Mouse (Mus musculus): ENCODE data around the gene Defb19. TPM values are rescaled to one million over a fixed set of nuclear protein-coding genes. Genes with fewer than 3 reads are reported as not detected.

Gene Defb19
- polyA plus RNA-seq, 1 experiment from 2014 or later: 120 TPM

- no peak overlapping the region for H3K27ac ChIP-seq
- no peaks in the 10 kb centered on the region for H3K9me3 ChIP-seq (replicated peaks; ENCODE audit: low read length)
- ATAC-seq (replicated peaks; ENCODE audit: low FRiP score, low read depth) (peak; percentile 69), DNase-seq (ENCODE audit: low spot score) (peak; percentile 96)
- H3K9ac ChIP-seq (ENCODE audit: low read depth, low read length): no peak overlapping the region
- H3K4me3 ChIP-seq (replicated peaks; ENCODE audit: low read depth, low read length): no peak overlapping the region
- WGBS: 6% methylated on average over 7 of the region's 7 CpGs
- H3K4me2 ChIP-seq (ENCODE audit: low read length): no peak overlapping the region
- peak; percentile 97 for TF ChIP-seq CTCF (IDR thresholded peaks at IDR 0.05; ENCODE audit: low read depth)
- no peaks in the 10 kb centered on the region for H3K4me1 ChIP-seq (replicated peaks; ENCODE audit: insufficient read depth, low read length)
- H3K36me3 ChIP-seq (ENCODE audit: insufficient read depth, low read length): no peaks in the 10 kb centered on the region
- no peaks in the 10 kb centered on the region for H3K27me3 ChIP-seq (ENCODE audit: insufficient read depth, low read length)
Measured at GRCm38 (mm10) chr2:152615563-152615962, 35.5 kb upstream of the Defb19 start.

GRCm38 (mm10) chr2:152612193-152612592, 32.1 kb upstream of the Defb19 start:
- H3K27me3 ChIP-seq (ENCODE audit: insufficient read depth, low read length): no peaks in the 10 kb centered on the region
- no peak overlapping the region for H3K4me2 ChIP-seq (ENCODE audit: low read length)
- no peaks in the 10 kb centered on the region for H3K36me3 ChIP-seq (ENCODE audit: insufficient read depth, low read length)
- peaks cover 1% of the 10 kb centered on the region; the same call in 1 of the 2 replicates for H3K4me1 ChIP-seq (replicated peaks; ENCODE audit: insufficient read depth, low read length)
- WGBS: 45% methylated on average over 8 of the region's 8 CpGs
- TF ChIP-seq CTCF (IDR thresholded peaks at IDR 0.05; ENCODE audit: low read depth): no peak
- DNase-seq (ENCODE audit: low spot score) (no peak), ATAC-seq (replicated peaks; ENCODE audit: low FRiP score, low read depth) (no peak)
- no peaks in the 10 kb centered on the region for H3K9me3 ChIP-seq (replicated peaks; ENCODE audit: low read length)
- no peak overlapping the region for H3K9ac ChIP-seq (ENCODE audit: low read depth, low read length)
- no peak overlapping the region for H3K27ac ChIP-seq
- H3K4me3 ChIP-seq (replicated peaks; ENCODE audit: low read depth, low read length): no peak overlapping the region

GRCm38 (mm10) chr2:152608719-152609118, 28.6 kb upstream of the Defb19 start:
- Histone ChIP-seq H3K27ac (no peak overlapping the region), H3K4me2 (ENCODE audit: low read length) (no peak overlapping the region), H3K9ac (ENCODE audit: low read depth, low read length) (no peak overlapping the region), H3K36me3 (ENCODE audit: insufficient read depth, low read length) (no peaks in the 10 kb centered on the region), H3K4me3 (replicated peaks; ENCODE audit: low read depth, low read length) (no peak overlapping the region), H3K27me3 (ENCODE audit: insufficient read depth, low read length) (no peaks in the 10 kb centered on the region), H3K9me3 (replicated peaks; ENCODE audit: low read length) (no peaks in the 10 kb centered on the region), H3K4me1 (replicated peaks; ENCODE audit: insufficient read depth, low read length) (peaks cover 10% of the 10 kb centered on the region; the same call in 1 of the 2 replicates)
- WGBS: 81% methylated on average over 1 of the region's 1 CpGs
- TF ChIP-seq CTCF (IDR thresholded peaks at IDR 0.05; ENCODE audit: low read depth): peak; percentile 40; the same call in 1 of the 2 replicates
- ATAC-seq (replicated peaks; ENCODE audit: low FRiP score, low read depth): no peak
- no peak for DNase-seq (ENCODE audit: low spot score)

- Histone ChIP-seq H3K27me3 (ENCODE audit: insufficient read depth, low read length) (no peaks in the 10 kb centered on the region), H3K4me1 (replicated peaks; ENCODE audit: insufficient read depth, low read length) (peaks cover 10% of the 10 kb centered on the region; the same call in 1 of the 2 replicates), H3K4me3 (replicated peaks; ENCODE audit: low read depth, low read length) (no peak overlapping the region), H3K36me3 (ENCODE audit: insufficient read depth, low read length) (no peaks in the 10 kb centered on the region), H3K9ac (ENCODE audit: low read depth, low read length) (no peak overlapping the region), H3K4me2 (ENCODE audit: low read length) (no peak overlapping the region), H3K9me3 (replicated peaks; ENCODE audit: low read length) (no peaks in the 10 kb centered on the region), H3K27ac (peak overlapping the region; percentile 60; the same call in 1 of the 2 replicates)
- 9% methylated on average over 6 of the region's 6 CpGs for WGBS
- ATAC-seq (replicated peaks; ENCODE audit: low FRiP score, low read depth) (no peak; the same call in 1 of the 2 replicates), DNase-seq (ENCODE audit: low spot score) (peak; percentile 84)
- no peak for TF ChIP-seq CTCF (IDR thresholded peaks at IDR 0.05; ENCODE audit: low read depth)
Measured at GRCm38 (mm10) chr2:152607746-152608145, 27.6 kb upstream of the Defb19 start.

- no peak within 1 kb of the TSS for H3K27ac ChIP-seq
- no peaks in the 10 kb centered on the region for H3K9me3 ChIP-seq (replicated peaks; ENCODE audit: low read length)
- peak; percentile 61 for TF ChIP-seq CTCF (IDR thresholded peaks at IDR 0.05; ENCODE audit: low read depth)
- 83% methylated on average over 15 of the region's 15 CpGs for WGBS
- H3K36me3 ChIP-seq (ENCODE audit: insufficient read depth, low read length): no peaks in the 10 kb centered on the region
- no peak within 1 kb of the TSS for H3K9ac ChIP-seq (ENCODE audit: low read depth, low read length)
- no peak for DNase-seq (ENCODE audit: low spot score)
- no peak within 1 kb of the TSS for H3K4me3 ChIP-seq (replicated peaks; ENCODE audit: low read depth, low read length)
- H3K4me1 ChIP-seq (replicated peaks; ENCODE audit: insufficient read depth, low read length): peaks cover 10% of the 10 kb centered on the region; the same call in 1 of the 2 replicates
- H3K27me3 ChIP-seq (ENCODE audit: insufficient read depth, low read length): no peaks in the 10 kb centered on the region
- ATAC-seq (replicated peaks; ENCODE audit: low FRiP score, low read depth): no peak
- no peak within 1 kb of the TSS for H3K4me2 ChIP-seq (ENCODE audit: low read length)
Measured at GRCm38 (mm10) chr2:152604057-152604456, 23.9 kb upstream of the Defb19 start, which contains the start of gene Defb36. Defb36 (plus strand) TSS chr2:152604327.

- Histone ChIP-seq H3K36me3 (ENCODE audit: insufficient read depth, low read length) (no peaks in the 10 kb centered on the region), H3K9ac (ENCODE audit: low read depth, low read length) (no peak overlapping the region), H3K4me3 (replicated peaks; ENCODE audit: low read depth, low read length) (no peak overlapping the region), H3K27me3 (ENCODE audit: insufficient read depth, low read length) (no peaks in the 10 kb centered on the region), H3K4me2 (ENCODE audit: low read length) (no peak overlapping the region), H3K27ac (no peak overlapping the region), H3K4me1 (replicated peaks; ENCODE audit: insufficient read depth, low read length) (peaks cover 2% of the 10 kb centered on the region; the same call in 1 of the 2 replicates), H3K9me3 (replicated peaks; ENCODE audit: low read length) (no peaks in the 10 kb centered on the region)
- peak; percentile 46 for TF ChIP-seq CTCF (IDR thresholded peaks at IDR 0.05; ENCODE audit: low read depth)
- ATAC-seq (replicated peaks; ENCODE audit: low FRiP score, low read depth) (no peak), DNase-seq (ENCODE audit: low spot score) (no peak)
- 79% methylated on average over 4 of the region's 4 CpGs for WGBS
Measured at GRCm38 (mm10) chr2:152601275-152601960, 21.3 kb upstream of the Defb19 start.

Data from kidney, postnatal 0 days (tissue).